Mouse (Mus musculus): Measurements from ENCODE around the gene Faf2. TPM values are rescaled to one million over a fixed set of nuclear protein-coding genes. Genes with fewer than 3 reads are reported as not detected.

Faf2 gene
- 10 to 100 TPM; 71.0 to 88.8 (median 87.8) TPM for polyA plus RNA-seq (2017; shearing (Covaris generic))

- ATAC-seq = peak; percentile 94
These were observed at the start of gene Faf2 for GRCm38 (mm10) chr13:54621155-54621932. Gene Faf2 (plus strand): TSS chr13:54621784.

GRCm38 (mm10) chr13:54572621-54573020, 49.0 kb upstream of the Faf2 start:
- ATAC-seq = peak; percentile 35

DNA sequence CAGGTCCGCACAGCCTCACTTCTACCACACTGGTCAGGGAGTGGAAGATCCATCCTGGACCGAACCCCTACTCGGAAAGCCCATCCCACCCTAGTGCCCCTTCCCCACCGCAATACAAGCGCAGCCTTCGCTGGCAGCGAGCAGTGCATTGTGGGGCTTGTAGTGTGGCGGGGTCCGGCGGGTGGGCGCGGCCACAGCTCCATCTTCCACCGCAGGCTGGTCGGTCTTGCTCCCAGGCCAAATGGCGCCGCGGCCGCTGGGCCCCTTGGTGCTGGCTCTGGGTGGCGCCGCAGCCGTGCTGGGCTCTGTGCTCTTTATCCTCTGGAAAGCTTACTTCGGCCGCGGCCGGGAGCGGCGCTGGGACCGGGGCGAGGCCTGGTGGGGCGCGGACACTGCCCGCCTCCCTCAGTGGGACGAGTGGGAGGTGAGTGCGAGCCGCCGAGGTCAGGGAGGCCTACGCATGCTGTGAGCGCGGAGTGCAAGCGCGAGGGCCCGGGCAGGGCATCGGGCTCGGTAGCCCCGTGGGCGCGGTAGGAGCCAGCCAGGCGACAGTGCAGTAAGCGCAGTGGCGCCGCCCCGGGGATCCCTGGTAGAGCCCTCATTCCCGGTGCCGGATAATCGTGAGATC, 46.6 kb upstream of the Faf2 start, which contains the start of gene Arl10:
Gene Arl10, plus strand, starts transcription at position 162 of the 628 bp plus-strand sequence.
- peak; percentile 64 for ATAC-seq

DNA sequence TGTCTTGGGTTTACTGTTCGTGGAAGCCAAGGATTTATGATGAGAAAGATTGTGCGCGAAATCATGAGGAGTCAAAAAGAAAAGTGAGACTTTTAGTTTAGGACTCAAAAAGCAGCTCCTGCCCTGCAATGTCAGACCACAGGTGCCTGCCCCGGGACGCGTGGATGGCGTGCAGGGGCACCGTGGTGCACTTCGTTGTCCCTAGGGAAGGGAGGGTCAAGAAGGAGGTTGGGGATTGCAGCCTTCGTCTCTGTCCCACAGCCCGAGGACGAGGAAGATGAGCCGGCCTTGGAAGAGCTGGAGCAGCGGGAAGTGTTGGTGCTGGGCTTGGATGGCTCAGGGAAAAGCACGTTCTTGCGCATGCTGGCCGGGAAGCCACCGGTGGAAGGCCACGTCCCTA, 46.1 kb upstream of the Faf2 start:
- ATAC-seq = peak; percentile 17

- no peak for ATAC-seq
These were observed 43.7 kb upstream of the Faf2 start for GRCm38 (mm10) chr13:54577652-54578507.

GRCm38 (mm10) chr13:54581385-54581784, 40.2 kb upstream of the Faf2 start:
- ATAC-seq = no peak

- ATAC-seq = no peak
These were observed 39.5 kb upstream of the Faf2 start for GRCm38 (mm10) chr13:54582126-54582525.

GRCm38 (mm10) chr13:54582860-54583259, 38.7 kb upstream of the Faf2 start:
- no peak for ATAC-seq

GRCm38 (mm10) chr13:54585831-54586230, 35.8 kb upstream of the Faf2 start:
- no peak for ATAC-seq

DNA sequence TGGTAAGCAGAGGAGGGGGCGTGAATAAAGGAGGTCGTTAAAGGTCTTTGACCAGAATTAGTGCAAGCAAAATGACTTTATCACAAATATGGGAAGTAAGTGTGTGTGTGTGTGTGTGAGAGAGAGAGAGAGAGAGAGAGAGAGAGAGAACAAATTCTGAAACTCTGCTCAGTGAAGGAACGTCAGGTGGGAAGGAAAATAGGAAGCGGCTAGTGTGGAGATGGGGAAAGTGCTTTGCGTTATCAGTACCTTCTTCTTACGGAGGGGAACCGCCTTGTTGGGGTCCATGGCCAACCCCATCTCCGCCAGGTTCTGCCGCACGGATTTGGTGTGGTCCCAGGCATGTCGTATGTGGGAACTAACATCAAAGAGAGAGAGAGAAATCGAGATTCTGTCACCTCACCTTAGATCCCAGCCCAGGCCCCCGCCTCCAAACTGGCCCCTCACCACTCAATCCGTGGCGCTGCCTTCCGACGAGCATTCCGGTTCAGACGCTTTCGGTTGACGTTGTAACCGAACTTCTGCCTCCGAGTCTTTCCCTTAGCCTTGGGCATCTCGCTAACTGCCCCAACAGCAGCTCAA, 32.1 kb upstream of the Faf2 start:
- ATAC-seq = peak; percentile 11

DNA sequence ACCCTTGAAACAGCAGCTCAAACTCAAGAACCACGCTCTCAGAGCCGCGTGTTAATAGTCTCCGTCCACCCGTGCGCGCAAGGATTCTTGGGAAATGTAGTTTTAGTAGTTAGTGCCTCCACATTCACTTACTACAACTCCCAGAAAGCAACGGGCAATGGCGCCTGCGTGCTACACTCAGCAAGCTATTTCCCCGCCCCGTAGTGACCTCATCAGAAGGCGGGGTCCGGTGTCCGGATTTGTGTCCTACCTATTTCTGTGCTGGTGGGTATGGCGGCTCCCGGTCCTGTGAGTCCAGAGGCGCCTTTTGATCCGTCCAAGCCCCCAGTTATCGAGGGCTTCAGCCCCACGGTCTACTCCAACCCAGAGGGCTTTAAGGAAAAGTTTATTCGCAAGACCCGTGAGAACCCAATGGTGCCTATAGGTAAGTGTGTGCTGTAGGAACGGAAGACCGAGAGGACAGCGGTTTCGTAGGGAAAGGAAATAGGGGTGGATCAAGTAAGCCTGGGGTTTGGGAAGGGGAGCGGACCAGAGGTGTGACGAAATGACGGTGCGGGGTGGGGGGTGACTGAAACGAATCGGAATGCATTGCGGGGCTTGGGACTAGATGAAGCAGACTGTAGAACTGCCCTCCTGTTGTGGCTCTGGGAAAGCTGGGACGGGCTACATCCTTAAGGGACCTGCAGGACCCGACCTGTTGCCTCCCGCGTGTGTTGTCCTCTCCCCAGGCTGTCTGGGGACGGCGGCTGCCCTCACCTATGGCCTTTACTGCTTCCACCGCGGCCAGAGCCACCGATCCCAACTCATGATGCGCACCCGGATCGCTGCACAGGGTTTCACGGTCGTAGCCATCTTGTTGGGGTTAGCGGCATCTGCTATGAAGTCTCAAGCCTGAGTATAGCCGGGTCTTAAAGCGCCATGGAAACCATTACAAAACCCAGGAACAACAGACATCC, 31.3 kb upstream of the Faf2 start, which contains the start of the genes Nop16 and Higd2a:
Gene Nop16, minus strand, starts transcription at position 95 of the 956 bp plus-strand sequence.
Gene Higd2a, plus strand, starts transcription at position 212 of the 956 bp plus-strand sequence.
- peak; percentile 96 for ATAC-seq

DNA sequence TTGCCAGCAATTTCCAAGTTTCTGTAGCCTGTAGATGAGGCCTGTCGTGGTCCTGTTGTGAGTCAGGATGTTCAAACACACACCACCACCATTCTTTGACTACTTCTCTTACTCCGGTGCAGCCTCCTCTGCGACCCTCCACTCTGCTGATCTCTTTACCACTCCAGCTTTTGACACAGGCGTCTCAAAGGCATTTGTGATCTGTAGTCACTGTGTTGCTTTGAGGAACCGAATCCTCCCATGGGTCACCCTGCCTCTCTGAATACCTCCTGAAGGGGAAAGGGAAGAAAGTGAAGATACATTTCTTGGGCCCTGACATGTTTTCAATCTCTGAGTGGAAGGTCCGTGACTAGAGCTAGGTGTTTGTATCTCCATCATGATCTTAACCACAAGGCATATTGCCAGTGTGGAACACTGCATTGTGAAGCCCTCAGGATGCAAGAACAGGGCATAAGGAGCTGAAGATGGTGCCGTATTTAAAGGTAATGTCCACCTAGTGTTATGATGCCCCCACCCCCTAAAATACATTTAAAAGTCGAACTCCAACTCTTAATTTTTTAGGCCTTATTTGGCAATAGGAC, 29.7 kb upstream of the Faf2 start:
- no peak for ATAC-seq

DNA sequence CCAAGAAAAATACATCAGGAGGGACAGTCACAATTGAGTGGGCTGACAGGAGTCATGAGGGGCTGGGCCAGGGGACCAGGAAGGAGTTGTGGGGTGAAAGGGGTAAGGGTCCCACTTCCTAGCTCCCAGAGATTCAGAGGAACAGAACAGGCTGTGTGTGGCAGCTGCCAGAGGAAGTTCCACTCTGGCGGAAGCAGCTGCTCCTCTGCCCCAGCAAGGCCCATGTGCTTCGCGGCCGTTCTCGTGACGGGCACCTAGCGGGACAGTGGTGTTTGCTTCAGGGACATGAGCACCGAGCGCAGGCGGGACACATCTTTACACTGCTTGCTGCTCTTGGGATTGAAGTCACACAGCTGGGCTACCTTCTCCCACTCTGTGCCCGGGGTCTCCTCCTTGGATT, 28.0 kb upstream of the Faf2 start:
- no peak for ATAC-seq

DNA sequence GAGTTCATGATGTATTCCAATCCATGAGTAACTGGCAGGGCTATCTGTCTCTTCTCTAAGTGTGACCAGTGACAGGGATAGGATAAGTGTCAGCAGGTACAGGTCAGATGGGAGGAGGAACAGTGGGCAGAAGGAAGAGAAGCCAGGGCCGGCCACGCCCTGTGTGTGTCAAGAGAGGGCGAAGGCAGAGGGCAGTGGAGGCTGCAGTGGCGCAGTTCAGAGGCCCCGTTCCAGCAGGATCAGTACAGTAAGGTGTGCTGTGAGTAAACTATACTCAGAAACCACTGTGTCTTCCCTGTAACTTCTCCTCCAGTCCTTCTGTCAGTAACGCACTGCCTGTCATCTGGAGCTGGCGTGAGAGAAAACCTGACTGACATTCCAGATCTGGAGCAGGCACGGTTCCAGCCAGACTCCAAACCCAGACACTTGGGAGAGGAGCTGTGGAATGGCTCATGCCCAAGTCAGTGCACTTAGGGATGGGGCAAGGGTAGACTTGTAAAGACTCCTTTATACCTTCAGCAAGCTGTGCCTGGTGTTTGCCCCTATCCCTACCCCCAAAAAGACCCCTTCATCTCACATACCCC, 25.4 kb upstream of the Faf2 start:
- ATAC-seq = no peak

DNA sequence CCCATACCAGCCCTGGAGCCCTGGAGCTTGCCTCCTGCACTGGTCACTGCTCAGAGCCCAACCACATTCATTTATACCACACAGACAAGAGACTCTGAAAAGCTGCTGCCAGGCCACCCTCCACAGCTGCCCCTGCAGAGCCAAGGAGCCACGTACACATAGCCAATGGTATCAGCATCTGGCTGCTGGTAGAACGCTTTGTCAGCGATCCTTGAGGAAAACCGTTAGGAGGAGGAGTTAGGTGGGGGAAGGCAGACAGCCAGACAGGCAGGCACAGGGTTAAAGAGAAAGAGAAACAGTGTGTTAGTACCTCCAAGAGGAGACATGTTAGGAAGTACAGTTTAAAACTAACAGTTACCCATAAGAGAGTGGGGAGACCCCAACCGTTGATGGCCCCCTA, 24.7 kb upstream of the Faf2 start:
- ATAC-seq = no peak

DNA sequence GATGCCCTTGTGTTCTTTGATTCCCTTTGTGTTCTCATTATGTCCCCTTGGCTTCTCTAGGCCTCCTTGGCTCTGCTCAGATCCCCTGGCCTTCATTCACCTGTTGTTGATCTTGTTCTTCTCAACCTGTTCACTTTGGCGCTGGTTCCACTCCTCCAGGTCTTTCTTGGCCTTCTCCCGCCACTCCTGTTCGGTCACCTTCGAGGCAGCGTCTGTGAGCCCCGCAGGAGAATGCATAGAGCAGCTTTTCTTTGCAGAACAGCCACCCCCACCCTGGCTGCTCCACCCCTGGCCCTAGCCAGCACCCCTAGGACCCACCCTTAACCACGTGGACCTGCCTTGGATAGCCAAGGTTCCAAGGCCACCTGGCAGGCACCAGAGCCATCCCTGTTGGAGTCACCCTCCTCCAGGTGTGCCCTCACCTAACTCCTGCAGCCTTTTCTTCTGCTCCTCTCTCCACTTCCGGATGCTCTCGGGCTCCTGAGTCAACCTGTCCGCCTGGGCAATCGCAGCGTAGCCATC, 22.9 kb upstream of the Faf2 start:
- no peak for ATAC-seq

GRCm38 (mm10) chr13:54602639-54603111, 18.9 kb upstream of the Faf2 start:
- no peak for ATAC-seq

- ATAC-seq = no peak
These were observed 18.1 kb upstream of the Faf2 start for GRCm38 (mm10) chr13:54603501-54603900.

GRCm38 (mm10) chr13:54604221-54604620, 17.4 kb upstream of the Faf2 start:
- ATAC-seq = no peak

- ATAC-seq = no peak
These were observed 16.2 kb upstream of the Faf2 start for GRCm38 (mm10) chr13:54605426-54605825.

Data from inflammation-experienced regulatory T-cells, adult 6 months (primary cell).